Mouse (Mus musculus) CD4-positive, CD25-positive, alpha-beta regulatory T cell, adult 2 months (primary cell): ENCODE measurements around the gene 1700021F05Rik.
A peak's percentile ranks its signal among the peaks of the same experiment; 100 is the strongest.

Source experiments
- DNase-seq: peaks from one replicate; pipeline ENCODE4 v3.0.0-alpha.2; 2012; ENCODE audit warnings: low read depth, low spot score

1700021F05Rik gene

DNA sequence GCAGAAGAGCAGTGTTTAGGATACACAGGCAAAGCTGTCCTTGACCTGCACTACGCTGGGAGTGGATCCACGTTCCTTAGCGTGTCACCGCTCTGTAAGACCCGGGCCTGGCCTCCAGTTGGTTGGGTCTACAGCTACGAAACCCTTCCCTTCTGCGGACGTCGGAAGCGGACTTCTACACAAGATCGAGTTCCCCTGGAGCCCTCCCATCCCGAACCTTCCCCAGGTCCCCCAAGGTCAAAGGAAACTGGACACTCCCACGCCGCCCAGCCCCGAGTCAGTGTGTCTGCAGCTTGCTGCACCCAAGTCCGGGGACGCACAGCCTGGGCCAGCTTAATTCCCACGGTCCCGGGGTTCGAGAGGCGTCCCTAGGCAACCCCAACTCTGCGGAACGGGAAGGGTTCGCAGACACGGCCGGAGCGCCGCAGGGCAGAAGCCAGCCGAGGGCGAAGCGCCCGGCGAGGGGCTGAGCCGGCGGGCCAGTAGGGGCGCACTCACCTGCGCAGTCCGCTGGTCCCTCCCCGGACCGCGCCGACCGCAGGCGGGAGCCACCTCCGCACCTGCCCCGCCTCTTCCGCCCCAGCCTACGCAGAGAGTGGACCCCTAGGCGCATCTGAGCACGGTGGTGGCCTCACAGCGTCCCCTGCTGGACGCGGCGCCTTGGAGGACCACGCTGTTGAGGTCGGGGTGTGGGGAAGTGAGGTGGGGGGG, at the start of gene 1700021F05Rik:
1700021F05Rik (minus strand) TSS at position 553 of the 711 bp plus-strand sequence.
- DNase-seq = peak; percentile 97

DNA sequence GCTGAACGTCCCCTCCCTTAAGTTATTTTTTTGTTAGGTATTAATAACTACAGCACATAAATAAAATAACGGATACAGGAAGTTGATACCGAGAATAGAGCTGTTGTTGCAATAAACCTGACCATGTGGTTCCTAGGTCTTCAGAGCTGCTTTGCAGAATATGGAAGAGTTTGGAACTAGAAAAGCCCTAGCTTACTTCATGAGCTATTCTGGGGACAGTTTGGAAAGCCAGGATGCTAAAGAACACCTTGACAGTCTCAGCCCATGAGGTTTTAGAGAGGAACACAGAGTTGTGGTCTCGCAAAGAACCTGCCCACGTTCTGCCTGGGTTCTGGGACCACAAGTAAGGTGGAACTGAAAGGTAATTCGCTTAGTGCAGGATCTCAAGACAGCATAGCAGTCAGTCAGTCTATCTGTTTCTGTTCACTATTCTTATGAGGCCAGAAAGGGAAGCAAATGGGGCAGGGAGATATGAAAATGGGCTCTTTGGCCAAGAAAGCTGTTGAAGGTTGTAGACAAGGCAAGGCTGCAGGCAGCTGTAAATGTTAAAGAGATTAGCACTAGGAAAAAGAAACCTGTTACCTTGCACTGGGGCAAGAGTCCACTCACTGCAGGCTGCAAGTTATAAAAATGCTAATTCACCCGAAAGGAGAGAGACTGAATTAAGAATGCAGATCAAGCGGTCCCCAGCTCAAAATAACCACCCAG, 47.8 kb upstream of the 1700021F05Rik start:
- DNase-seq = no peak

DNA sequence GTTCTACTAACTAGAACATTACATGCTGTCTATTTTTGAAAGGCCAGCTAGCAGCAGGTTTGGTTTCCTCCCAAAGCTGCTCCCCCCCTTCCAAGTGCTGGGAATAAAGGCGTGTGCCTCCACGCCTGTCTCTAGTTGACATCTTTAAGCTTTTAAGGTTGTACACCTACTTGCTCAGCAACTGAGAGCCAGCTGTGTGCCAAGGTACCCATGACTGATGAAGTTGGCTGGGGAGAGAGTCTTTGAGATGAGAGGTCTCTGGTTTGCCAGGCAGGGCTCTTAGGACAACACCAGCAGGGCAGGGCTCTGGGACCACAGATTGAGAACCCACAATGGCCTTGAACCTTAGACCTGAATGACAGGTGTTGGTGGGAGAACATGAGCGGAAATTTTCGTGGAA, 43.7 kb upstream of the 1700021F05Rik start:
- DNase-seq = no peak

DNA sequence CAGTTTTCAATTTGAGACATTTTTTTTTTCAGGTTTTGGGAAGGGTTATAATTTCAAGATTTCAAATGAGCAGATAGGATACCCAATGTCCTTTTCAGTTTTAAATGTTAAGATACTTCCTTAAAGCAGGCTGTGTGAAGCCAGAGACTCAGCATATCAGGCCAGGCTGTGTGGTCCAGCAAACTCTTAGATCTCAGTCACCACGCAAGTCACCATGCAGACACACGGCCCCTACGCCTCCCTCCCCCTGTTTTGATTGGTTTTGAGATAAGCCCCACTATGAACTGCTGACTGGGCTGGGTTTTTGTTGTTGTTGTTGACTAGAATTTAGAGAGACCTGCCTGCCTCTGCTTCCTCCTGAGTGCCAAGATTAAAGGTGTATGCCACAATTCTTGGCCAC, 40.5 kb upstream of the 1700021F05Rik start:
- DNase-seq = peak; percentile 10

DNA sequence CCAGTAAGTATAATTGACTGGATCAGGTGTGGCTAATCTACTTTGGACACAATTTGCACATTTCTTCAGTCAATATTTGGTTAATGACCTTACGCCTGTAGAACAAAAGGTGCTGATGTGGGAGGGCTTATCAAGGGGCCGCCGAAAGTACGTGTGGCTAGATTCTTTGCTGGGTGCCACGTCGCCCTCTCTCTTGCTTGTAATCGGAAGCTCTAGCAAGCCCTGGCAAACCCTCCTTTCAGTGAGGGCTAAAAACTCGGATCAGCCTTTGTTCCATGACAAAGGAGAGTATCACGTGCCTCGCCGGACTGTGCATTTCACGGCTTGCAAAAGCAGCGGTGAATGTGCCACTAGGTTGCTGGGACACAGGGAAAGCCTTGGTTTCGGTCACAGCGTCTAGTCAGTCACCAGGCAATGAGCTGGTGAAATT, 39.9 kb upstream of the 1700021F05Rik start:
- peak; percentile 19 for DNase-seq

DNA sequence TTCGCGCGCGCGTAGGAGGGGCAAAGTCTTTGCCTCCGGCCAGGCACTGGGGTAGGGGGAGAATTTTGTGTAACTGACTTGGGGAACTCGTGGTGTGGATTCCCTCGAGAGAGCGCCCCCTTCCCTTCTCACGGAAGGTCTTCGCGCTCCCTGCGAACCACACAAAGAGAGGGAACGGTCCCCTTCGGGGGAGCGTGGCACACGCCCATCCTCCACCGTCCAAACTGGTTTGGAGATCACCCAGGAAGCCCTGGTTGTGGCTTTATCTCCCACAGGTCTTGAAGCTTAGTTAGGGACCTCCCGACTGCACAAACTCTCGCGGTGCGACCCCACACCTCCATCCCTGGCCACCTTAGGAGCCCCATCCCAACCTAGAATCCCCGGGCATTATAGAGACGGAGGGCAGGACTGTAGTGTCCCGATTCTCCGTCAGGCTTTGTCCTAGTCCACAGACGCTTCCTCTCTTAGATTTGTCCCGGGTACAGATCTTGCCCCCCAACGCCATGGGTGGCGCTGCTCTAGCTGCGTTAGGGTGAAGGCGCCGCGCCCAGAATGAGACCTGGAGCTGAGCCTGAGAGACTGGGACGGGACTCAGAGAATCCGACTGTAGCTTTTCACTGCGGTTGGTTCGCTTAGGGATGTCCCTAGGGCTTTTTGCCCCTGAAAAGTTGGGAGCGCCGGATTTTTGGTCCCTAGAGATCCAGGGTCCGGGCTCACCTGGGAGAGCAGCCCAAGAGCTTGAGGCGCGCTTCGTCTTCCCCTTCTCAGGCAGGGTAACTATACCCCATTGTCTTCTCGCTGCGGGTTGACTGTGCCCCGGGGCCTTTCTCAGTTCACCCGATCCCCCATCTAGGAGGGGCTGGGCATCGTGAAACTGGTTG, 38.8 kb upstream of the 1700021F05Rik start:
- DNase-seq = peak; percentile 30

DNA sequence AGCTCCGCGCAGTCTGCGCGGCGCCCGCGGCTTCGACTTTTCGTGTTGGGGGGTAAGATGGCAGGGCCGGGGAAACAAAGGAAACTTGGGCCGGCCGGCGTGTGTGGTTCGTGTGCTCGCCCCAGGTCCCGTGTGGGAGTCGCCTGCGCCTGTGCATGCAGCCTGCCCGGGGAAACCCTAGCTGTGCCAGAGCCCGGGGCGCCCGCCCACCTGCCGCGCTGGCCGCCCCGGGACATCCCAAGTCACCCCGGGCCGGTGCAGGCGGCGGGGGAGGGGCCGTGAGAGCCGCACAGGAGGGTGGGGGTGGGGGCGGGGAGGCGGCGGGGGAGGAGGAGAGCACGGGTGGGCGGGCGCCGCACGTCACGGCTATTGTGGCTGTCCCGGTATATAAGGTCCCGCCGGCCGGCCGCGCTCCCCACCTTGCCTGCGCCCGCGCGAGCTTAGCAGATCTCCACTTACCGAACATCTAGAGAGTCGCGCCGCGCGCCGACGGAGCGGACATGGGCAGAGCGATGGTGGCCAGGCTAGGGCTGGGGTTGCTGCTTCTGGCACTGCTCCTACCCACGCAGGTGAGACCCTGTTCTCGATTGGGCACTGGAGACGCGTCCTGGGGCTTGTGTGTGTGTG, 38.1 kb upstream of the 1700021F05Rik start:
- peak; percentile 54 for DNase-seq

DNA sequence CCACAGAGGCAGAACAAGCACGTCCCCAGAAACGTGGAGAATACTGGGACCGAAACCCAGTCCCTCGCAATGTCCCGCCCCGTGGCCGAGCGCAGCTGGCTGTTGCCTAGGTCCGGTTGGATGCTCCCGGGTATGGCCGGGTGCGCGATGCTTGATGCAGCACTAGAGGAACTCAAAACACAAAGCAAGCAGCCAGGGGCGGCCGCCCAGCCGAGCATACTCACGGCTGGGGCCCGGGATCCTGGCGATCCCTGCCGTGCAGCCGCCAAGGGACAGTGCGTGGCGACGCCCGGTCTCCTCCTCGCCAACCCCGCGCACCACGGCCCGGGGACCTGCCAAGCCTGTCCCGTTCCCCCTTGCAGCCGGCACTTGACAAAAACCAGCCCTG, 37.6 kb upstream of the 1700021F05Rik start:
- DNase-seq = peak; percentile 16

DNA sequence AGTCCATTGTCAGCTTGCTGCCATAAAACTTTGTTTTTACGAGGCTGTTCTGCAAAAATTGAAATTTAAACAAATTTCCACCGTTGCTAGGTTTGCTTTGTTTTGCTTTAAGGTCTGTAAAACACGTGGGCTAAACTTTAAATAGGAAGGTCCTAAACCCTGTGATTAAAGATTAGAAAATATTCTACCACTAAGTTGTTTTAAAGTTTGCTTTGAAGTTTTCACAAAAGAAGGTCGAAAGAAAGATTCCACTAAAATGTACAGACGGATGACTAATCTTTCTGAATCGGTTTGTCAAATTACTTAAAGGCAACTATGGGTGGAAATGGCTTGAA, 37.2 kb upstream of the 1700021F05Rik start, which contains the start of gene Cd24a:
Cd24a (plus strand) TSS at position 288 of the 335 bp plus-strand sequence.
- no peak for DNase-seq

DNA sequence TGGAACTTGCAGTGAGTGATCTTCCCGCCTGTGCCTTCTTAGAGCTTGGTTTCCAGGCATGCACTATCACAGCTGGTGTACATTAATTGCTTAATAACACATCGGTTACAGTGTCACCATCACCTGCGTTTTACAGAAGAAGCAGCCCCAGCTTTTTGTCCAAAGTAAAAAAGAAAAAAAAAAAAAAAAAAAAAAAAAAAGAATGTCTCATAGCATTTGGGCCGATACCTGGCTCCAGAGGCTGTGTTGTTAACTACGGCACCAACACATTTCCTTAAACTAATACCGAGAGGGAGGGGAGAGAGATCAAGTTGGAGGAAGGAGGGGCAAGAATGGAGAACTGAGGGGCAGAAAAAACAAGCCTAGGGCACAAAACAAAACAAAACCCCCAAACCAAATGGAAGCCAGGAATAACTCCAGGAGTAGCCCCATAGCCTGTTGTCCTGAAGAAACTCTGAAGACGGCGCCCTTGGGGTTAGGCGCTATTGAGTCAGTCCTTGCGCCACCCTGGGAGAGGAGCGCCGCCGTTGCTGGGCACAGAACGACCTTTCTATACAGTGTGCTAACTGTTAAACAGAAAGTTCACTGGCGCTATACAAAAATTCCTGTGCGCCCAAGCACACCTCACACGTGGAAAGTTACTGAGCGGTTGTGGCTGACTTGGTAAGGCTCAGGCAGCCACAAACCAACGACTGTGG, 36.7 kb upstream of the 1700021F05Rik start:
- DNase-seq = peak; percentile 20

DNA sequence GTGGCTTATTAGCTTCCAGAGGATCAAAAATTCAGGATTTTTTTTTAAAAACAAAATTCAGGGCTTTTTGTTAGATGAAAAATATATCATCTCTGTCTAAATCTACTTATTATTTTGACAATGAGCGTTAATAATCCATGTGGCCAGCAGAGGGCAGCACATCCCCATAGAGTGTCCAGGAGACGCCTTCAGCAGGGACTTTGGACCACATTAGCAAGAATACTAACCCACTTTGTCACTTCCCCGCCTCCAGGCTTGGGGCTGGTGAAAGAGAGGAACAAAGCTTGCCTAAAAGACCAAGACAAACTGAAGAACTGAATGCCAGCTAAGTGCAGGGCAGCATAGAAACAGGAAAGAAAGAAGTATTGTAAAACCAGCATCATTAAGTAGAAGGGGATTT, 34.2 kb upstream of the 1700021F05Rik start:
- DNase-seq = peak; percentile 84

DNA sequence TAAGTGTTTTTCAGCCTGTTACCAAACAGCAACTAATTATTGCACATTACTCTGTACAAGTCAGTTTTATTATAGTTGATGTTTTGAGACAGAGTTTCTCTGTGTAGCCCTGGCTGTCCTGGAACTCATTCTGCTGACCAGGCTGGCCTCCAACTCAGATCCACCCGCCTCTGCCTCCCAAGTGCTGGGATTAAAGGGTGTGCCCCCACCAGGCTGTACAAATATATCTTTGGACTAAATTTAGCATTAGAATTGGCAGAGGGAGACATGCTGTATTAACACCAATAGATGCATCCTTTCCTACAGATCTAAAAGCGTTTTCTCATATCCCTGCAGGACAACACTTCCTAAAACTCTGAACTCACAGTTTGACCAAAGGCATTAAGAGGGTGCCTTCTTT, 33.6 kb upstream of the 1700021F05Rik start:
- no peak for DNase-seq

DNA sequence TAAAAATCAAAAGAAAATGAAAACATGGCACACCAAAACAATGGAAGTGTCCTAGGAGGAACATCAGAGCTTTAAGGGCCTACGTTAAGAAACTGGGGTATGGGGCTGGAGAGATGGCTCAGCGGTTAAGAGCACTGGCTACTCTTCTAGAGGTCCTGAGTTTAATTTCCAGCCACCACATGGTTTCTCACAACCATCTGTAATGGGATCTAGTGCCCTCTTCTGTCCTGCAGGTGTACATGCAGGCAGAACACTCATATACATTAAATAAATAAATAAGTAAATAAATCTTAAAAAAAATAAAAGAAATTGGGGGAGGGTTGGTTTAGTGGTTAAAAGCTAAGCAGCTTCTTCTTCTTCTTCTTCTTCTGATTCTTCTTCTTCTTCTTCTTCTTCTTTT, 20.5 kb upstream of the 1700021F05Rik start:
- DNase-seq = no peak

DNA sequence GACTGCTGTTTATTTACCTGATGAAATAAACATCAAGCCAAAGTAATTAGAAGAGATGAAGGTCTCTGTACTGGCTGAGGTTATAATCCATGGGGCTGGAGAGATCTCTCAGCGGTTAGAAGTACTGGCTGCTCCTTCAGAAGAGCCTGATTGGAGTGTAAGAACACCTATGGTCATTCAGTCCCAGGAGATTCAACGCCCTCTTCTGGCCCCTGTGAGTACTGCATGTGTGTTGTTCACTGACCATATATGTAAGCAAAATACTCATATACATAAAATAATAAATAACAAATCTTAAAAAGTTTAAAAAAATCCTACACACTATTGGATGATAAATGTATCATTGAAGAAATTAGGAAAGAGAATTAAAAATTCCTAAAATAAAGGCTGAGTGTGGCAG, 20.0 kb upstream of the 1700021F05Rik start:
- peak; percentile 20 for DNase-seq

DNA sequence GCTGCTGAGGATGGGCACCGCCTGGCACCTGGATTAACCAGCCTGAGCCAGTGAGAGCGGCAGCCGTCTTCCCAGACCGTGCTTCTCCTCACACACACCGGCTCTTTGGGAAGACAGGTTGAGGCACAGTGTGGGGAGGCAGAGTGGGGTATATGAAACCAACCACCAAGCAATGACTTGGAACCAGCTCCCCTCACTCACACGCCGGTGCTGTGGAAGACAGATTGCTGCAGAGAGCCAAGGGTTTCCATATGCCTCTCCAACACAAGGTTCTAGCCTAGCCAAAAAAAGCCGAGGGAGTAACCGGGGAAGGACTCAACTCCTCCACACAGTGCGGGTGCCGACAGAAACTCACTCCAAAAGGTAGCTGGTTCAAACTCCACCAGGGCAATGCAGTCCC, 18.5 kb upstream of the 1700021F05Rik start:
- no peak for DNase-seq

DNA sequence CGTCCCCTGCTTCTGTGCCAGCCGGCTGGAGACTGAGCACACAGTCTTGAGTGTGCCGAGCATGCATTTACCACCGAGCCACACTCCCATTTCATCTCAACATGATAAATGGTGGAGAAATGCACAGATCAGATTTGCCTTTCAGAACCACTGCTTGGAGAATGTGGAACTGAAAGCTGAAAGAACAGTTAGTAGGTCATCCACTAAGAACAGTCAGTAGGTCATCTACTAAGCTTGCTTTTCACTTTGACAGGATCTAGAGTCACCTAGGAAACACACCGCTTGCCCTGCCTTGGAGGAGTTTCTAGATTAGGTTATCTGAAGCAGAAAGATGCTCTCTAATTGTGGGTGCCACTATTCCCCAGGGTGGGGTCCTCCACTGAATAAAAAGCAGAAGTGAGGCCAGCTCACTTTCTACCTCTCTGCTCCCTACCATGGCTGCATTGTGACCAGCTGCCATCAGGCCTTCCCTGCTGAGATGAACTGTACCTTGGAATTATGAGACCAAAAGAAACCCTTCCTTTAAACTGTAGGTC, 16.9 kb upstream of the 1700021F05Rik start:
- DNase-seq = no peak

DNA sequence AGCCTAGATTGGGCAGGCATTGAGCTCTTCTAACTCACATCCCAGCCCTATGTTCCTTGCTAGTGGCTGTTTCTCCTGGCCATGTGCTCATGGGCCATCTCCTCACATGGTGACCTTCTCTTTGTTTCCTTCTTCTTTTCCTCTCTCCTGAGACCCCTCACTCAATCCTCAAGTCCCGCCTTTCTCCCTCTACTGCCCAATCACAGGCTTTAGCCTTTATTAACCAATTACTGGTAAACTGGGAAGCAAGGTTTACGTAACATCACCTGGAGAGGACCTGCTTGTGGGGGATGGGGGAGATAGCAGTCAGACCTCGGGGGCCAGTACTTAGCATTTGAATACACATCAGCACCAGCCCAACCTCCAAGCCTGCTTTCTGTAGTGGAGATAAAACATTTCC, 10.6 kb upstream of the 1700021F05Rik start:
- DNase-seq = no peak

DNA sequence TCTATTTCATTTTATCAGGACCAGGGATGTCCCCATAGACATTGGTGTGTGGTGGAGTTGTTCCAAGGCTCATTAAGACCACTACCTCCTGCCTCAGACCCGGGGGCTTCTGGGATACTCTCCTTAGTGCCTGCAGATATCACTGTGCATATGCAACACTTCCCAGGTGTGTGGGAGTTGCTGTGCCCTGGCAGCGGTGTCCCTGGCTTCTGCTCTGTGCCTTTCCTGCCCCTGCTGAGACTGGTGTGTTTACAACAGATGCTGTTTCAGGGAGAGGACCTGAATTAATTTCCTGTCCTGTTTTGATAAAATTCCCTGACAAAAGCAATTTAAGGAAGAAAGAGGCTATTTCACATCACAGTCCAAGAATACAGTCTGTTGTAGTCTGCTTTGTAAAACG, 10.1 kb upstream of the 1700021F05Rik start:
- no peak for DNase-seq

DNA sequence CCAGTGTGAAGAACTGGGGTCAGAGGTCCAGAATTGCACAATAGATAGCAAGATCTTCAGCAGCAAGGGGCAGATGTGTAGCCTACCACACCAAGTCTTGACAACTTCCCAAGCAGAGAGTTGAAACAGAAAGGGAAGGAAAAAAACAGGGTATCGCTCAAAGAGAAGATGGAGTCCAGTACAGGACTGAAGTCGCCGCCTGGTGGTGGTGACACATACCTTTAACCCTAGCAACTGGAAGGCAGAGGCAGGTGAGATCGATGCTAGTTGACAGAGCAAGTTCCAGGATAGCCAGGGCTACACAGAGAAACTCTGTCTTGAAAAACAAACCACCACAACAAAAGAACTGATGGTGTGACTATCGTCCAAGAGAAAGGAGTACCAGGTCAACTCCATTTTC, 8.6 kb upstream of the 1700021F05Rik start:
- DNase-seq = peak; percentile 27

DNA sequence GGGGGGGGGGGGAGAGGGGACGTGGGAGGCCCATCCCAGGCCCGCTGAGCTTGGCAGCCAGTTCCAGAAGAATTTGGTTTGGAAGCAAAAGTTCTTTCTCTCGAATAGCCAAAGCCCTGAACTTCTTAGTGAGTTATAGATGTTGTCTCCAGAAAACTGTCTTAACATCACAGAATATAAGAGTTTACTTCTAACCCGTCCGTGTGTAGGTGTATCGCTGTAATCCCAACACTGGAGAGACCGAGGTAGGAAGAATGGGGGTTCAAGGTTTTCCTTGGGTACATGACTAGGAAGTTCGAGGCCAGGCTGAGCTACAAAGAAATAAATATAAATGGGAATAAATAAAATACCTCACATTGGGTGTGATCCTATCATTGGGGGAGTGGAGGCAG, 355 bp upstream of the 1700021F05Rik start:
- DNase-seq = no peak

DNA sequence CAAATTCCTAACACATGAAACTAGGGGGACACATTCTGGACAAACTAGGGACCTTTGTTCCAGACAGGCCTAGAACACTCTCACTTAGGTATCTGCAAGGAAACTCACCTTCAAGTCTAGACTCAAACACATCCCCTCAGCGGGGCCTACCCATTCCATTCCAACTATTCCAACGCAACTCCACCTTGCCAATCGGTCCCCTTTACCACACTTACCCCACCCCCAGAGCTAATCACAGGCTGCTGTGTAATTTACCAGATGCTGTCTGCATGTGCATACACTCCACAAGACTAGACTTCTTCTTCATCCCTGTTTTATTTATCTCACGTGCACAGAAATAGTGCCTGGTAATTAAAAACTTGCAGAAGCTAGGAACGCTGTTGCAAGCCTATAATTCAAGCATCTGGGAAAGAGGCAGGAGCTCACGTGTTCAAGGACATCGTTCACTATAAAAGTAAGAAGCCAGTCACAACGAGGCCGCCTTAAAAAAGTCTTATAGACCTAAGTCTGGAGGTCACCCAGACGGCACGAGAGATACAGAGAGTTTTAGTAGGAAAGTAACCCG, 966 bp downstream of the 1700021F05Rik start:
- DNase-seq = no peak
